ENCODE assay signal across 8 mouse cellular contexts in genomic region chr7:4149209-4150054, GRCm38 (mm10). TPM values are rescaled to one million over a fixed set of nuclear protein-coding genes. Genes with fewer than 3 reads are reported as not detected.
DNase-seq lines count a peak whose midpoint lies in the region; ATAC-seq and TF ChIP-seq lines count a peak whose summit lies in the region.

No protein-coding gene starts in this region.

- WGBS in heart, embryonic 13.5 days, result under 1% methylated on average over 64 of the region's 64 CpGs
- under 1% methylated on average over 64 of the region's 64 CpGs for WGBS in liver, embryonic 13.5 days (ENCODE audit: insufficient replicate concordance)
- WGBS in stomach, embryonic 15.5 days, result under 1% methylated on average over 64 of the region's 64 CpGs

- peak overlapping the region; percentile 95 for H3K27ac ChIP-seq in heart, embryonic 13.5 days (replicated peaks)
- H3K27ac ChIP-seq in liver, embryonic 13.5 days, result peak overlapping the region; percentile 96
- peak overlapping the region; percentile 99 for H3K27ac ChIP-seq in stomach, embryonic 15.5 days

- peaks cover 66% of the 10 kb centered on the region for H3K4me1 ChIP-seq in erythroblast, embryonic 14.5 days (ENCODE audit: control insufficient read depth)
- peaks cover 34% of the 10 kb centered on the region for H3K4me1 ChIP-seq in heart, embryonic 13.5 days
- peaks cover 56% of the 10 kb centered on the region for H3K4me1 ChIP-seq in liver, embryonic 13.5 days (replicated peaks)
- H3K4me1 ChIP-seq in stomach, embryonic 15.5 days, result peaks cover 31% of the 10 kb centered on the region

- H3K9me3 ChIP-seq in erythroblast, embryonic 14.5 days (ENCODE audit: control insufficient read depth, low read length), result no peaks in the 10 kb centered on the region
- no peaks in the 10 kb centered on the region for H3K9me3 ChIP-seq in heart, embryonic 13.5 days
- no peaks in the 10 kb centered on the region for H3K9me3 ChIP-seq in liver, embryonic 13.5 days (replicated peaks)
- no peaks in the 10 kb centered on the region for H3K9me3 ChIP-seq in stomach, embryonic 15.5 days

- no peak for TF ChIP-seq POLR2A in brain, embryonic 14.5 days (IDR thresholded peaks at IDR 0.05; ENCODE audit: borderline replicate concordance, extremely low read depth, insufficient read depth, insufficient read length, poor library complexity, severe bottlenecking)

- TF ChIP-seq CTCF in brain, embryonic 14.5 days (IDR thresholded peaks at IDR 0.05; ENCODE audit: borderline replicate concordance, extremely low read depth, insufficient read depth, insufficient read length), result no peak

- peaks cover 6% of the 10 kb centered on the region for H3K27me3 ChIP-seq in erythroblast, embryonic 14.5 days (ENCODE audit: control insufficient read depth)
- H3K27me3 ChIP-seq in heart, embryonic 13.5 days (replicated peaks), result peaks cover 23% of the 10 kb centered on the region
- H3K27me3 ChIP-seq in liver, embryonic 13.5 days, result peaks cover 12% of the 10 kb centered on the region
- no peaks in the 10 kb centered on the region for H3K27me3 ChIP-seq in stomach, embryonic 15.5 days (replicated peaks)

- DNase-seq in CD4-positive helper T cell, adult 2 months (ENCODE audit: low read depth, low spot score), result peak; percentile 90
- DNase-seq in brain, embryonic 14.5 days (ENCODE audit: low read depth), result peak; percentile 84
- DNase-seq in kidney, postnatal 10 days, result peak; percentile 90
- DNase-seq in liver, embryonic 13.5 days, result peak; percentile 66
- DNase-seq in natural killer cell, adult 2 months (ENCODE audit: low spot score in 2 of 2), result peak; percentile 76 to 78

- peaks cover 43% of the 10 kb centered on the region for H3K36me3 ChIP-seq in erythroblast, embryonic 14.5 days (ENCODE audit: control insufficient read depth)
- peaks cover 48% of the 10 kb centered on the region for H3K36me3 ChIP-seq in heart, embryonic 13.5 days
- H3K36me3 ChIP-seq in liver, embryonic 13.5 days, result peaks cover 38% of the 10 kb centered on the region
- H3K36me3 ChIP-seq in stomach, embryonic 15.5 days, result peaks cover 26% of the 10 kb centered on the region

- H3K4me2 ChIP-seq in heart, embryonic 13.5 days, result peak overlapping the region; percentile 92
- peak overlapping the region; percentile 99 for H3K4me2 ChIP-seq in liver, embryonic 13.5 days
- peak overlapping the region; percentile 88 for H3K4me2 ChIP-seq in stomach, embryonic 15.5 days

- H3K4me3 ChIP-seq in erythroblast, embryonic 14.5 days (replicated peaks), result peak overlapping the region; percentile 86
- peak overlapping the region; percentile 82 for H3K4me3 ChIP-seq in heart, embryonic 13.5 days
- H3K4me3 ChIP-seq in liver, embryonic 13.5 days (replicated peaks), result peak overlapping the region; percentile 85
- peak overlapping the region; percentile 72 for H3K4me3 ChIP-seq in stomach, embryonic 15.5 days (replicated peaks)

- peak; percentile 45 for ATAC-seq in heart, embryonic 13.5 days (ENCODE audit: extremely low read depth, insufficient number of reproducible peaks, low FRiP score, low TSS enrichment)
- peak; percentile 77 for ATAC-seq in liver, embryonic 13.5 days (ENCODE audit: low read depth)
- peak; percentile 71 for ATAC-seq in stomach, embryonic 15.5 days (ENCODE audit: insufficient read depth, low FRiP score, low read depth)

- H3K9ac ChIP-seq in heart, embryonic 13.5 days, result peak overlapping the region; percentile 91
- peak overlapping the region; percentile 91 for H3K9ac ChIP-seq in liver, embryonic 13.5 days
- peak overlapping the region; percentile 66 for H3K9ac ChIP-seq in stomach, embryonic 15.5 days

RNA-seq across cellular contexts. Expression of gene Leng9, which starts 0.7 kb away (rescaled TPM):
- 4.6 and 5.0 TPM in 2 replicates for polyA plus RNA-seq in brain, embryonic 14.5 days (2012; rRNA removed)
- 0.04 and 0.07 TPM in 2 replicates for polyA plus RNA-seq in erythroblast, embryonic 14.5 days (2012)
- polyA plus RNA-seq in heart, embryonic 13.5 days (2015; fragmentation: Nextera tagmentation; extraction: Ambion mirVana), result 1.8 and 2.0 TPM in 2 replicates
- 0.83 and 0.88 TPM in 2 replicates for polyA plus RNA-seq in liver, embryonic 13.5 days (2015; fragmentation: Nextera tagmentation; extraction: Ambion mirVana)
- polyA plus RNA-seq in stomach, embryonic 15.5 days (2015; fragmentation: Nextera tagmentation; extraction: Ambion mirVana), result 4.6 and 4.8 TPM in 2 replicates

RNA-seq across cellular contexts. Expression of gene Leng8, which starts 12.6 kb away (rescaled TPM):
- polyA plus RNA-seq in brain, embryonic 14.5 days (2012; rRNA removed), result 501 and 507 TPM in 2 replicates
- polyA plus RNA-seq in erythroblast, embryonic 14.5 days (2012), result 20.2 and 21.2 TPM in 2 replicates
- polyA plus RNA-seq in heart, embryonic 13.5 days (2015; fragmentation: Nextera tagmentation; extraction: Ambion mirVana), result 44.4 and 45.9 TPM in 2 replicates
- polyA plus RNA-seq in liver, embryonic 13.5 days (2015; fragmentation: Nextera tagmentation; extraction: Ambion mirVana), result 16.3 and 22.9 TPM in 2 replicates
- 52.6 and 67.4 TPM in 2 replicates for polyA plus RNA-seq in stomach, embryonic 15.5 days (2015; fragmentation: Nextera tagmentation; extraction: Ambion mirVana)

RNA-seq across cellular contexts. Expression of gene Cdc42ep5, which starts 15.2 kb away (rescaled TPM):
- 8.8 and 9.7 TPM in 2 replicates for polyA plus RNA-seq in brain, embryonic 14.5 days (2012; rRNA removed)
- polyA plus RNA-seq in erythroblast, embryonic 14.5 days (2012), result 0.14 and 0.25 TPM in 2 replicates
- polyA plus RNA-seq in heart, embryonic 13.5 days (2015; fragmentation: Nextera tagmentation; extraction: Ambion mirVana), result 26.5 and 26.7 TPM in 2 replicates
- 8.0 and 8.5 TPM in 2 replicates for polyA plus RNA-seq in liver, embryonic 13.5 days (2015; fragmentation: Nextera tagmentation; extraction: Ambion mirVana)
- 67.0 and 73.0 TPM in 2 replicates for polyA plus RNA-seq in stomach, embryonic 15.5 days (2015; fragmentation: Nextera tagmentation; extraction: Ambion mirVana)

RNA-seq across cellular contexts. Expression of gene Ttyh1, which starts 30.2 kb away (rescaled TPM):
- 239 and 253 TPM in 2 replicates for polyA plus RNA-seq in brain, embryonic 14.5 days (2012; rRNA removed)
- polyA plus RNA-seq in erythroblast, embryonic 14.5 days (2012), result not detected in 2 replicates
- 0.88 and 1.0 TPM in 2 replicates for polyA plus RNA-seq in heart, embryonic 13.5 days (2015; fragmentation: Nextera tagmentation; extraction: Ambion mirVana)
- polyA plus RNA-seq in liver, embryonic 13.5 days (2015; fragmentation: Nextera tagmentation; extraction: Ambion mirVana), result 0.36 and 0.52 TPM in 2 replicates
- polyA plus RNA-seq in stomach, embryonic 15.5 days (2015; fragmentation: Nextera tagmentation; extraction: Ambion mirVana), result 12.7 and 15.1 TPM in 2 replicates

Comparison
In these comparisons a context has a peak if more than half of its experiments do, and no peak if none do; other contexts are left out.
1. Peak in every context shown above with its lines: DNase-seq, ATAC-seq, H3K4me3 ChIP-seq and H3K27ac ChIP-seq.